Mouse (Mus musculus) kidney, postnatal 10 days (tissue): ENCODE results near the gene Donson.

Experiments used
- DNase-seq: peaks from one replicate; pipeline ENCODE4 v3.0.0; 2021; ENCODE audit warnings: mixed read lengths

Gene Donson

DNA sequence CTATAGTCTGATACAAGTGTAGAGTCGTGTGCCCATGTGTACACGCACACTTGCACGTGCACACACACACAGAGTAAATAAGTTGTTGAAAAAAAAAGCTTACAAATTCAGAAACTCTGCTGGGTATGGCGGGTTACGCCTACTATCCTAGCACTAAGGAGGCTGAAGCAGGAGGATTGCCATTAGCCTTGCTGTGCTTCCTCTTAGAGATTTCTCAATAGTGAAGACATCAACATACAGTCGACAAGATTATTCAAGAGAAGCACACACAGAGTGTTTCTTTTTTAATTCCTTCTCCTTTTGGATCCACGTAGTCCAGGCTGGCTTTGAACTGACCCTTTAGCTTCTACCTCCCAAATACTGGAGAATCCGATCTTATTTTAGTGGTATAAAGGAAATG is 48.4 kb downstream of the Donson start:
- DNase-seq, result no peak

DNA sequence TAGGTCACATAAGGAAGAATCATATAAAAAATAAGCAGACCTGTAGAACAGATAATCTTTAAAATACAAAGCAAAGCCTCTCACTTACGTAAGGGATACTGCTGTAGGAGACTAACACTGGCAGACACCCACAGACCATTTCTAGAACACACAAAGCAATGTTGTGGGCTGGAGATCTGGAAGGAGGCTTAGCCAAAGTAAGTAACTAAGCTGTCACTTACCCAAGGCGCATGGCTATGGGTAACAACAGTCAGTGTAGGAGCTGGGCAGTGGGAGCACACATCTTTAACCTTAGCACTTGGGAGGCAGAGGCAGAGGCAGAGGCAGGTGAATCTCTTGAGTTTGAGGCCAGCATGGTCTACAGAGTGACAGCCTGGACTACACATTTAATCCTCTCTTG is 48.9 kb downstream of the Donson start:
- DNase-seq, result no peak

DNA sequence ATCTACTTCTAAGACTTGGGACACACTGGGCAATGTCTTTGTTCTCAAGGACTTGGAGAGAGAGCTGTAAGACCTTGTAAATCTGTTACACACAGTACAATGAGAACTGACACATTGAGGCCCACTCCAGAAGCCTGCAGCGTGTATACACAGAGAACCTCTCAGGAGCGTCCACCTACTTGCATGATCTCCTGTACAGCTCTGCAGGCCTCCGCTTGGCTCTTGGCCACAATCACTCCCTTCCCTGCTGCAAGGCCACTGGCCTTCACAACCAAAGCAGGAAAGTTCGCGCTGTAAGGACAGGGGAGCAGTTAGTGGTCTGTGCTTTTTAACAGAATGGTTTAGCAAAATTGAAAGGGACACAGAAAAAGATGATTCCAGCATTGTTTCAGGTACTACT is 49.4 kb downstream of the Donson start:
- DNase-seq, result no peak

DNA sequence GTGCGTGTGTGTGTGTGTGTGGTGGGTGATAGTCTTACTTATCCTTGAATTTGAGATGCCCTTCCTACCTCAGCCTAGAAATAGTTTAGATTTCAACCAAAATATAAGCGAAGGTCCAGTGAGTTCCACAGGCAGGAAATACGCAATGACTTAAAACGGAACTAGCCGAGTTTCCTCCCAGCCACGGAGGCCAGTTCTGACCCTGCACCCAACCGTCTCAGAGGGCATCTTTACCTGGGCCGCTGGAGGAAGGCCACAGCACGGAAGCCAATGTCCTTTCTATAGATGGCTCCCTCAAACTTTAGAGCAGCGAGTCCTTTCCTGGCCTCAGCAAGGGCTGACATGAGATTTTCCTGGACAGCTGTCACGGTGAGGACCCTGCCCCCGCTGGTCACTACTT is 54.9 kb downstream of the Donson start:
- DNase-seq, result no peak

DNA sequence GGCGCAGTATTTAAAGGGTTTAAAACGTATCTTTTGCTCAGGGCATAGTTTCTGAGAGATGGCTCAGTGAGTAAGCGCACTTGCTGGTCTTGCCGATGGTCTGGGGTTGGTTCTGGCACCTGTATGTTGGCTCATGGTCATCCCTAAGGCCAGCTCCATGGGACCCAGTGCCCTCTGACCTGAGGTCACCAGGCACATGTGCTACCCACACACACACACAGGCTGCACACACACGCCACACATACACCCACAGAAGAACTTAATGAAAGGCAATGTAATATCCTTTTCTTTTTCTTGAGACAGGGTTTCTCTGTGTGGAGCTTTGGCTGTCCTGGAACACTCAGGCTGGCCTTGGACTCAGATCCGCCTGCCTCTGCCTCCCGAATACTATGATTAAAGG is 55.6 kb downstream of the Donson start:
- DNase-seq, result no peak

DNA sequence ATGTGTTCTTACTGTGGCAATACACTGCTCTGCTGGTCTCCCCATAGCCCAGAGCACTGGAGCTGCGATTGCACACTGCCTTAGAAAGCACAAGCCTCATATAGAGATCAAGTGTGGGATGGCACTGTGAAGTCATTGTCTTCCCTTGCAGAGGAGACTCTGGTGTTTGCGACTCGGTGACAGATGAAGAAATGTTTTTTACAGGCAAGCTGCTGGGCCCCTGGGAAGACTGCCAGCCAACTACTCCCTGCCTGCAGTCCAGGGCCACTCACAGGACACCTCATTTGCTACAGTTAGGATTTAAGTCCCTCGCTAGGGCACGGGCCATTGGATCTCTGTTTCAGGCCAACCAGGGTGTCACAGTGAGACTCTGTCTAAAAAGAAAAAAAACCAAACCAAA is 56.1 kb downstream of the Donson start:
- DNase-seq, result no peak

DNA sequence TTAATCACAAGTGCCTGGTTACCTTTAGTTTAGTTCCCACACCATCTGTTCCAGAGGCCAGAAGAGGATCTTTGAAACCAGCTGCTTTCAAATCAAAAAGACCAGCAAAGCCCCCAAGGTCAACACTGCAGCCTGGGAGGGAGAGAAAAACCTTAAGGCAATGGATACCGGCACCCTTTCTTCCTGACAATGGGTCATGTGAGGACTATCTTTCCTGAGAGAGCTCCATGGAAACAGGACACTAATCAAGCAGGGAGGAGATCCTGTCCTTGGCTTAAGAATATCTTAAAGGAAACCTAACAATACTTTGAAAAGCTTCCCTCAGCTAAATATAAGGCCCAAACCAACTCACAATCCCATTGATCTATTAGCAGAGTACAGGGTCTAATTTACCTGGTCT is 58.0 kb downstream of the Donson start:
- no peak for DNase-seq

DNA sequence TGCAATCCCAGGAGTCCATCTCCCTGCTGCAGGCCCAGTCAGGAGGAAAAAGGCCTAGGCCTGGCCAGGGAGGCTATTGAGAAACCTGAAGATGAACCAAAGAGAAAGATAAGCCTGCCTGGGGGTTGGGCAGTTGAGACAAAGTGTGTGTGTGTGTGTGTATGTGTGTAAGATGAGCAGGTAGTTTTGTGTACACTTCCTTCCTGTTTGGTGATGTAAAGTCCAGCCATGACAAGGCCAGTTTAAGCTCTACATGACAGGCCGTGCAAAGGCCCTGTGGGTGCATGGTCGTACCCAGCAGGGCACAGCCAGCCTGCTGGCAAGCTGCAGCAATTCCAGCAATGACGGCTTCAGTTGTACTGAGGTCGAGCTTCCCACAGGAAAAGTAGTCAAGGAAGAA is 58.8 kb downstream of the Donson start:
- no peak for DNase-seq

DNA sequence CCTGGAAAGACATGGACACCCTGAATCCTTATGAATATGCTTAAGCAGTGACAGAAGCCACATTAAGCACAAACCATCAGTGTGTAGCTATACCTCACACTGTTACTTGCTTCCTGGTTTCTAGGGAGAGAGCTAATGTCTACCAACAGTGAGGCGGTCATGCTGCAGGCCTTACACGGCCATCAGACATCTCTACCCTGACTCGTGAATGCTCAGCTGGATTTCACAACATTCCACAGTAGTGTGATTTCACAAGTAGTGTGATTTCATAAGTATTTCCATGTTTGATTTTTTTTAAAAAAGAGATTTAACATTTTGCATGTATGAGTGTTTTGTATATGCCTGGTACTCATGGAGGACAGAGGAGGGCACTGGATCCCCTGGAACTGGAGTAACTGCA is 59.9 kb downstream of the Donson start:
- no peak for DNase-seq

DNA sequence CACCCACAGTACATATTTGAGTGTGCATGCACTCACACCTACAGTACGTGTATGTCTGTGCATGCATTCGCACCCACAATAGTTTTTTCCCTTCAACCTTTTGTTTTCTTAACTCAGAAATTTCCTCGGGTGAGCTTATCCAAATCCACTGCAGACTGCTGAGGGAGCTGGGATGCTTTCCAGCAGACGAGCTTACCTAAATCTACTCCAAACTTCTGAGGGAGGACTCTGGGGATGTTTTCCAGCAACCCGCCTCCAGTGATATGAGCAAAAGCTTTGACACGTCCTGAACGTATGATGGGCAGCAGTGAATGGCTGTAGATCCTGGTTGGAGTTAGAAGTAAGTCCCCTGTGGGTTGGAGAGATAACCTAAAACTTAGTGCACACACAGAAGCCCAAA is 60.7 kb downstream of the Donson start:
- DNase-seq, result no peak
